ENCODE assay signal across 7 mouse cellular contexts in the genomic region with DNA sequence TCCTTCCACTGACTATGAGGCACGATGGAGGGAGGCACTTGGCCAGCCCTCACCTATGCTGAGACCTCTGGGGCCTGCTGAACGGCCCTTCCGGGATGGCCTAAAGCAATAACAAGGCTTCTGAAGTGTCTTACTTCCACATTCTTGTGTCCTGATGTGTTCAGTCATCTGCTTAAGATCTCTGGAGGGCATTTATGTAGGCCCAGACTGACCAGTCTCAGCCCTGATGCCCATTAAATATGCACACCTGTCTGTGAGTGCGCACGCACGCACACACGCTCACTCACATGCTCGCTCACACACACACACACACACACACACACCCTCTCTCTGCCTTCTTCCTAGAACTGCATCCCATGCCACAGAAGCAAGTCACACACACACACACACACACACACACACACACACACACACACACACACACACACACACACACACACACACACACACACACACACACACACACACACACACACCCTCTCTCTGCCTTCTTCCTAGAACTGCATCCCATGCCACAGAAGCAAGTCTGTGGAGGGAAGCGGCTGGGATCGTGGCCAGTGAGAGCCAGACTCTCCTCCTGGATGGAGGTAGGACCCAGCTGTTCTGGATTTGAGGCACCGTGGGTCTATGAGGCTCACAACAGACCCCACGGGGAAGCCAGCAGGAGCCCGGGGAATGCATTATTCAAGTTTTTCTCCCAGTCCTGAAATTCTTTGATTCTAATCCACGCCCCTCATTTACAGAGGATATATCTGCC. TPM values are rescaled to one million over a fixed set of nuclear protein-coding genes. Genes with fewer than 3 reads are reported as not detected.
DNase-seq lines count a peak whose midpoint lies in the region; ATAC-seq and TF ChIP-seq lines count a peak whose summit lies in the region.

No protein-coding gene starts in this region.

- 0 out of 2 replicates have a peak overlapping the region, but pooled peaks have one; percentile 31 for H3K9ac ChIP-seq in kidney, postnatal 0 days (ENCODE audit: low read depth, low read length)
- H3K9ac ChIP-seq in hindbrain, embryonic 13.5 days: no peak overlapping the region
- no peak overlapping the region for H3K9ac ChIP-seq in midbrain, postnatal 0 days (replicated peaks; ENCODE audit: low read length, poor library complexity, severe bottlenecking)

- H3K36me3 ChIP-seq in kidney, postnatal 0 days (ENCODE audit: insufficient read depth, low read length): no peaks in the 10 kb centered on the region
- no peaks in the 10 kb centered on the region for H3K36me3 ChIP-seq in hindbrain, embryonic 13.5 days
- H3K36me3 ChIP-seq in midbrain, postnatal 0 days (ENCODE audit: insufficient read depth, low read length): no peaks in the 10 kb centered on the region

- intact Hi-C loops in left cerebral cortex, postnatal 14 days (cut with DNase I): no loop called here

- peaks cover 66% of the 10 kb centered on the region for H3K4me1 ChIP-seq in kidney, postnatal 0 days (replicated peaks; ENCODE audit: insufficient read depth, low read length)
- H3K4me1 ChIP-seq in brown adipose tissue, adult 24 weeks (ENCODE audit: control insufficient read depth, insufficient read depth, insufficient read length, low read length): peaks cover 60% of the 10 kb centered on the region
- H3K4me1 ChIP-seq in hindbrain, embryonic 13.5 days (replicated peaks): peaks cover 83% of the 10 kb centered on the region
- H3K4me1 ChIP-seq in midbrain, postnatal 0 days (ENCODE audit: insufficient read depth, low read length): peaks cover 27% of the 10 kb centered on the region

- no peaks in the 10 kb centered on the region for H3K27me3 ChIP-seq in kidney, postnatal 0 days (ENCODE audit: insufficient read depth, low read length)
- H3K27me3 ChIP-seq in hindbrain, embryonic 13.5 days: no peaks in the 10 kb centered on the region
- no peaks in the 10 kb centered on the region for H3K27me3 ChIP-seq in midbrain, postnatal 0 days (ENCODE audit: insufficient read depth, low read length)

- H3K4me3 ChIP-seq in kidney, postnatal 0 days (replicated peaks; ENCODE audit: low read depth, low read length): no peak overlapping the region
- no peak overlapping the region for H3K4me3 ChIP-seq in brown adipose tissue, adult 24 weeks (ENCODE audit: insufficient read depth, low read depth, low read length)
- H3K4me3 ChIP-seq in hindbrain, embryonic 13.5 days: no peak overlapping the region
- H3K4me3 ChIP-seq in midbrain, postnatal 0 days (ENCODE audit: low read depth, low read length): no peak overlapping the region

- no peak for TF ChIP-seq CTCF in kidney, postnatal 0 days (IDR thresholded peaks at IDR 0.05; ENCODE audit: low read depth)
- no peak for TF ChIP-seq CTCF in midbrain, postnatal 0 days (IDR thresholded peaks at IDR 0.05)

- 54% methylated on average over 14 of the region's 14 CpGs for WGBS in kidney, postnatal 0 days
- WGBS in hindbrain, embryonic 13.5 days: 65% methylated on average over 14 of the region's 14 CpGs
- WGBS in midbrain, postnatal 0 days: 62% methylated on average over 14 of the region's 14 CpGs

- no peak for ATAC-seq in kidney, postnatal 0 days (replicated peaks; ENCODE audit: low FRiP score, low read depth)
- no peak for ATAC-seq in hindbrain, embryonic 13.5 days (ENCODE audit: low FRiP score)
- ATAC-seq in midbrain, postnatal 0 days (ENCODE audit: low FRiP score): no peak

- DNase-seq in kidney, postnatal 0 days (ENCODE audit: low spot score): no peak
- no peak for DNase-seq in kidney, postnatal 25 days
- DNase-seq in midbrain, postnatal 0 days (ENCODE audit: low spot score): no peak
- no peak for DNase-seq in adrenal gland, adult 2 months
- no peak for DNase-seq in left cerebral cortex, postnatal 14 days (ENCODE audit: low spot score in 2 of 2)

- peak overlapping the region; percentile 94 for H3K27ac ChIP-seq in kidney, postnatal 0 days
- peak overlapping the region; percentile 95 for H3K27ac ChIP-seq in brown adipose tissue, adult 24 weeks (replicated peaks; ENCODE audit: low read depth, low read length)
- peak overlapping the region; percentile 97 for H3K27ac ChIP-seq in hindbrain, embryonic 13.5 days
- H3K27ac ChIP-seq in midbrain, postnatal 0 days (ENCODE audit: low read depth, low read length): 0 out of 2 replicates have a peak overlapping the region, but pooled peaks have one; percentile 14

- no peaks in the 10 kb centered on the region for H3K9me3 ChIP-seq in kidney, postnatal 0 days (replicated peaks; ENCODE audit: low read length)
- H3K9me3 ChIP-seq in hindbrain, embryonic 13.5 days: no peaks in the 10 kb centered on the region
- no peaks in the 10 kb centered on the region for H3K9me3 ChIP-seq in midbrain, postnatal 0 days (ENCODE audit: low read length)

- H3K4me2 ChIP-seq in kidney, postnatal 0 days (ENCODE audit: low read length): no peak overlapping the region
- no peak overlapping the region for H3K4me2 ChIP-seq in hindbrain, embryonic 13.5 days
- H3K4me2 ChIP-seq in midbrain, postnatal 0 days (ENCODE audit: low read depth, low read length, poor library complexity, severe bottlenecking): no peak overlapping the region

RNA-seq across cellular contexts. Expression of a gene that starts 37.9 kb away (rescaled TPM):
- 63.5 and 65.1 TPM in 2 replicates for polyA plus RNA-seq in kidney, postnatal 0 days (2015; fragmentation: Nextera tagmentation; extraction: Ambion mirVana)
- 49.2 and 54.3 TPM in 2 replicates for polyA plus RNA-seq in brown adipose tissue, adult 24 weeks (2012; ENCODE audit: insufficient read depth, insufficient read length, missing spikeins)
- 67.6 and 72.4 TPM in 2 replicates for polyA plus RNA-seq in hindbrain, embryonic 13.5 days (2015; fragmentation: Nextera tagmentation; extraction: Ambion mirVana)
- total RNA-seq in midbrain, postnatal 0 days (2014; rRNA removed): 95.2 and 108 TPM in 2 replicates
- 84.2 and 85.8 TPM in 2 replicates for polyA plus RNA-seq in midbrain, postnatal 0 days (2015; fragmentation: Nextera tagmentation; extraction: Ambion mirVana)
- 100 to 1,000 TPM; 106 to 109 TPM for total RNA-seq in adrenal gland, adult 2 months (2021)
- 119 and 125 TPM in 2 replicates for polyA plus RNA-seq in adrenal gland, adult 2 months (2012; rRNA removed)
- total RNA-seq in left cerebral cortex, postnatal 14 days (2021): 10 to 100 TPM; 77.7 to 79.5 TPM

Comparison
In these comparisons a context has a peak if more than half of its experiments do, and no peak if none do; other contexts are left out.
1. H3K27ac ChIP-seq: peak in every context shown above with its lines; median percentile 97 in hindbrain, embryonic 13.5 days; 95 in brown adipose tissue, adult 24 weeks; 94 in kidney, postnatal 0 days; 14 in midbrain, postnatal 0 days.